Mouse (Mus musculus): ENCODE data around the gene Secisbp2. TPM values are rescaled to one million over a fixed set of nuclear protein-coding genes. Genes with fewer than 3 reads are reported as not detected.
A peak's percentile ranks its signal among the peaks of the same experiment; 100 is the strongest.

Secisbp2 gene
- polyA plus RNA-seq, 1 experiment = 21.3 TPM

- Histone ChIP-seq H3K4me1 (ENCODE audit: control insufficient read depth, insufficient read depth, low read length) (no peaks in the 10 kb centered on the region), H3K4me3 (replicated peaks; ENCODE audit: extremely low read depth, low read depth, low read length) (no peak overlapping the region)
- TF ChIP-seq POLR2A (IDR thresholded peaks at IDR 0.05; ENCODE audit: borderline replicate concordance, extremely low read depth, low read depth, low read length) (no peak), CTCF (IDR thresholded peaks at IDR 0.05; ENCODE audit: insufficient read depth, low read length) (no peak)
- 73% methylated on average over 5 of the region's 5 CpGs for WGBS
- DNase-seq = no peak
Observed at GRCm38 (mm10) chr13:51723114-51723513, 71.6 kb downstream of the Secisbp2 start.

- H3K4me1 ChIP-seq (ENCODE audit: control insufficient read depth, insufficient read depth, low read length) = no peaks in the 10 kb centered on the region
- no peak for DNase-seq
- WGBS = 74% methylated on average over 6 of the region's 6 CpGs
- H3K4me3 ChIP-seq (replicated peaks; ENCODE audit: extremely low read depth, low read depth, low read length) = no peak overlapping the region
- TF ChIP-seq POLR2A (IDR thresholded peaks at IDR 0.05; ENCODE audit: borderline replicate concordance, extremely low read depth, low read depth, low read length) = no peak
- no peak for TF ChIP-seq CTCF (IDR thresholded peaks at IDR 0.05; ENCODE audit: insufficient read depth, low read length)
Observed at GRCm38 (mm10) chr13:51724566-51724965, 73.1 kb downstream of the Secisbp2 start.

GRCm38 (mm10) chr13:51725446-51725845 lies 73.9 kb downstream of the Secisbp2 start:
- 83% methylated on average over 7 of the region's 7 CpGs for WGBS
- TF ChIP-seq CTCF (IDR thresholded peaks at IDR 0.05; ENCODE audit: insufficient read depth, low read length) (no peak), POLR2A (IDR thresholded peaks at IDR 0.05; ENCODE audit: borderline replicate concordance, extremely low read depth, low read depth, low read length) (no peak)
- Histone ChIP-seq H3K4me3 (replicated peaks; ENCODE audit: extremely low read depth, low read depth, low read length) (no peak overlapping the region), H3K4me1 (ENCODE audit: control insufficient read depth, insufficient read depth, low read length) (peaks cover 5% of the 10 kb centered on the region; the same call in 1 of the 2 replicates)
- no peak for DNase-seq

DNA sequence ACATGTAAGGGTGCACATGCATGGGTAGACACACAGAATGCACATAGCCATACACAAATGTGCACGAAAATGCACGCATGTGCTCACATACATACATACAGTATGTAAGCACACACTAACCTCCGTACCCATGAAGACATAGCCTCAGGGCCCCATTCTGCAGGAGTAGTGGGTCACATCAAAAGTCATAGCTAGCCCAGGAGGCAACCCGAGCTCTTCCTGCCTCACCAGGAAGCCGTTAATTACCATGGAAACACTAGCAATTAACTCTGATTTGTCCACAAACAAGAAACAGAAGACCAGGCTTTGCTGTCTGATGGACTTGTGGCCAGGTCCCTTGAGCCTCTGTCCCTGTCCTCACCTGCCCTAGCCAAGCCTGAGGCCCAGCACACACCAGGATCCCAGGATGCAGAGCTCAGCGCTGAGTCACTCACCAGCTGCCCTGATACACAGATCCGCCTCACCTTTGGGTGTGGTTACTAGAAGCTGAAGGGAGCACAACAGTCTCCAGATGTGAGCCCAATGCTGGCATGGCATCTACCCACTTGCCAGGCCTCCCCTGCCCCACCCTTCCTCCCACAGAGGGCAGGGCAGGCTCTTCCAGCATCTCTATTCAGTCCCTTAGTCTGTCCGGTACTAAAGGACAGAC lies 74.6 kb downstream of the Secisbp2 start:
- TF ChIP-seq CTCF (IDR thresholded peaks at IDR 0.05; ENCODE audit: insufficient read depth, low read length) = no peak
- no peak for TF ChIP-seq POLR2A (IDR thresholded peaks at IDR 0.05; ENCODE audit: borderline replicate concordance, extremely low read depth, low read depth, low read length)
- 71% methylated on average over 8 of the region's 8 CpGs for WGBS
- Histone ChIP-seq H3K4me3 (replicated peaks; ENCODE audit: extremely low read depth, low read depth, low read length) (no peak overlapping the region), H3K4me1 (ENCODE audit: control insufficient read depth, insufficient read depth, low read length) (peaks cover 5% of the 10 kb centered on the region; the same call in 1 of the 2 replicates)
- no peak for DNase-seq

DNA sequence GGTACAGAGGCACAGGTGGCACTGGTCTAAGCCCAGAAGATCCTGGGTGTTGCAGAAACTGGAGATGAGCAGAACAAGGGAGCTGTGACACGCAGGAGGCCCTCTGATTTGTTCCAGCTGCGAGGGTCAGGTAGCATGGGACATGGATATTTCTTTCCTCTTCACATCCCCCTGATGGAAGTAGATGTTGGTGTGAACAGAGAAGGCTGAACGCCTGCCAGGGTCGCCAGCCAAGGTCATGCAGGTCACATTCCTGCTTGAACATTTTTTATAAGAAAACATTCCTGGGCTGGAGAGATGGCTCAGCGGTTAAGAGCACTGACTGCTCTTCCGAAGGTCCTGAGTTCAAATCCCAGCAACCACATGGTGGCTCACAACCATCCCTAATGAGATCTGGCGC lies 75.9 kb downstream of the Secisbp2 start:
- Histone ChIP-seq H3K4me1 (ENCODE audit: control insufficient read depth, insufficient read depth, low read length) (peaks cover 5% of the 10 kb centered on the region; the same call in 1 of the 2 replicates), H3K4me3 (replicated peaks; ENCODE audit: extremely low read depth, low read depth, low read length) (no peak overlapping the region)
- 67% methylated on average over 7 of the region's 7 CpGs for WGBS
- TF ChIP-seq CTCF (IDR thresholded peaks at IDR 0.05; ENCODE audit: insufficient read depth, low read length) = no peak
- no peak for DNase-seq

DNA sequence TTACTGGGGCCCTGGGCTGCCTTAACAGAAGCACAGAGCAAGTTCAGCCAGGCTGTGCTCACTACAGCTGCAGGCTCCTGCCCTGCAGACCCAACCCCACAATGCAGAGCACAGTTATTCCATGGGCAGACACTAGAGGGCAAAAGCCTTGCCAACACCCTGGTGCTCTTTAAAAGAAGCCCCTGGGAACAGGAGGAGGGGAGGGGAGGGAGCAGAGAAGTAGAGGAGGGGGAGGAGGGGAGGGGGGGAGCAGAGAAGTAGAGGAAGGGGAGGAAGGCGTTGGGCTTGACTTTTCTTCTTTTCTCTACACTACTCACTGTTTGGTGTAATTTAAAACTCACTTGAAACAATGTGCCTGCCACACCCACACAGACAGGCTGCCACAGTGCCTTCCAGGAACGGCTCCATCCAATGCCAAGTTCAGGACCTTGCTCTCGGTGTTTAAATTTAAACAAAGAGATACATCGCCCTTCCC lies 78.4 kb downstream of the Secisbp2 start:
- Histone ChIP-seq H3K4me3 (replicated peaks; ENCODE audit: extremely low read depth, low read depth, low read length) (no peak overlapping the region), H3K4me1 (ENCODE audit: control insufficient read depth, insufficient read depth, low read length) (peaks cover 5% of the 10 kb centered on the region; the same call in 1 of the 2 replicates)
- no peak for TF ChIP-seq POLR2A (IDR thresholded peaks at IDR 0.05; ENCODE audit: borderline replicate concordance, extremely low read depth, low read depth, low read length)
- TF ChIP-seq CTCF (IDR thresholded peaks at IDR 0.05; ENCODE audit: insufficient read depth, low read length) = 0 out of 2 replicates have a peak, but pooled peaks have one; percentile 12
- 6% methylated on average over 4 of the region's 4 CpGs for WGBS
- no peak for DNase-seq

DNA sequence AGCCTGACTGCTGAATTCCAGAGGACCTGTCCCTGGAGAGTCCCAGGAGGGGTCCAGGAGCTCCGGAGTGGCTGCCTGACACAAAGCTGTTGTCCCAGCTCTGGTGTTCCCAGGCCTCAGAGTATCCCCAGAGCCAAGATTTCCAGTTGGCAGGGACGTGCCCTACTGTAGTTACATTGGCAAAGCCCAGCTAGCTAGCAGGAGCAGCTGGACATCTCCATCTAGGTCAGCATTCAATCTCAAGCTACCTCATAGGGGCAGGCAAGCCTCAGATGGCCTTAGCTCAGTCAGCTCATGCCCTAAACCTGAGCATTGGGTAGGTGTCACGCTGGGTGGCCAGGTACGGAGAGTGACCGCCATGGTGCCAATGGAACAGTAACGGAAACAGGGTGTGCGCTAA lies 80.0 kb downstream of the Secisbp2 start:
- no peak for TF ChIP-seq CTCF (IDR thresholded peaks at IDR 0.05; ENCODE audit: insufficient read depth, low read length)
- no peak for TF ChIP-seq POLR2A (IDR thresholded peaks at IDR 0.05; ENCODE audit: borderline replicate concordance, extremely low read depth, low read depth, low read length)
- WGBS = 88% methylated on average over 7 of the region's 7 CpGs
- DNase-seq = no peak
- Histone ChIP-seq H3K4me1 (ENCODE audit: control insufficient read depth, insufficient read depth, low read length) (peaks cover 5% of the 10 kb centered on the region), H3K4me3 (replicated peaks; ENCODE audit: extremely low read depth, low read depth, low read length) (no peak overlapping the region)

DNA sequence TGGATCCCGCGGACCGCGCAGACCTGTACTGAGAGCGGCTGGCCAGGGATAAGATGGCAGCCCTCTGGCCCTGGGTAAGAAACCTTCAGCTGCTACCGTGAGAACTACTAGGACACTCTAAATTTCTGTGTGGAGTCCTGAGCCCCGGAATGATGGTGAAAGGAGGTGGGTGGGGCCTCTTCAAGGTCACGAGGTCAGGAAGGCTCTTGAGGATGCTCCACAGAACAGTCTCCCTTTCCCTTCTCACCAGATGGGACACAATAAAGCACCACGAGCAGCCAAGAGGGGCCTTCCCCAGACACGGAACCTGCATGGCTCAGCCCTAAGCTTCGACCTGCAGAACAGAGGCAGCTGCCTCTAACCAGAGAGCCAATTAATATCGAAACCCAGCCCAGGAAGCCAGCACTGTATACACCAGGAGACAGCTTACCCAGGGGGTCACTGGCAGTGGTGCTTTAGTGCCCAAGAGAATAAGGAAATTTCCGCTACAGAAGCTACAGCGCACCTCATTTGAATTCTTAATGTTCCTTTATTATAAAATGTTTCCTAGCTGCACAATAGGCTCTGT lies 80.7 kb downstream of the Secisbp2 start:
- Histone ChIP-seq H3K4me3 (replicated peaks; ENCODE audit: extremely low read depth, low read depth, low read length) (no peak overlapping the region), H3K4me1 (ENCODE audit: control insufficient read depth, insufficient read depth, low read length) (peaks cover 5% of the 10 kb centered on the region)
- 64% methylated on average over 14 of the region's 14 CpGs for WGBS
- TF ChIP-seq POLR2A (IDR thresholded peaks at IDR 0.05; ENCODE audit: borderline replicate concordance, extremely low read depth, low read depth, low read length) (no peak), CTCF (IDR thresholded peaks at IDR 0.05; ENCODE audit: insufficient read depth, low read length) (no peak)
- DNase-seq = no peak

Other genes starting within 250 kb of the Secisbp2 start
- gene S1pr3, start 243.1 kb upstream of the Secisbp2 start, polyA plus RNA-seq (2012; rRNA removed) = 38.6 and 51.1 TPM in 2 replicates
- 0.22 and 0.45 TPM in 2 replicates for gene Shc3, start 82.3 kb upstream of the Secisbp2 start, polyA plus RNA-seq (2012; rRNA removed)
- gene Cks2, start 6.5 kb upstream of the Secisbp2 start, polyA plus RNA-seq (2012; rRNA removed) = 4.7 and 4.8 TPM in 2 replicates
- gene Sema4d, start 142.1 kb downstream of the Secisbp2 start, polyA plus RNA-seq (2012; rRNA removed) = 15.0 and 23.3 TPM in 2 replicates
- 43.5 and 60.1 TPM in 2 replicates for gene Gadd45g, start 195.0 kb downstream of the Secisbp2 start, polyA plus RNA-seq (2012; rRNA removed)

Measured in lung, adult 2 months (tissue).